Mouse (Mus musculus) liver, embryonic 15.5 days (tissue): ENCODE measurements around the gene Myo16. TPM values are rescaled to one million over a fixed set of nuclear protein-coding genes. Genes with fewer than 3 reads are reported as not detected.

Source experiments
- ATAC-seq: fragments of 200-750 bp; cut with Nextera tagmentation; 2 replicates; pipeline ENCODE4 v1.8.0; 2017; ENCODE audit warnings: moderate number of reproducible peaks, mild to moderate bottlenecking, moderate library complexity; ENCODE audit not compliant: insufficient read depth
- H3K27ac ChIP-seq: fragments of 300-500 bp; sonication (generic); replicated peaks from 2 replicates; pipeline ENCODE4 v1.5.1; 2015; ENCODE audit warnings: mild to moderate bottlenecking, inconsistent platforms
- H3K27me3 ChIP-seq: fragments of 300-500 bp; sonication (generic); 2 replicates; pipeline ENCODE4 v1.6.1; 2015; ENCODE audit warnings: mild to moderate bottlenecking, inconsistent platforms
- H3K36me3 ChIP-seq: fragments of 300-500 bp; sonication (generic); replicated peaks from 2 replicates; pipeline ENCODE4 v1.6.1; 2015; ENCODE audit warnings: moderate library complexity, mild to moderate bottlenecking, inconsistent platforms
- H3K4me1 ChIP-seq: fragments of 300-500 bp; sonication (generic); replicated peaks from 2 replicates; pipeline ENCODE4 v1.6.1; 2015; ENCODE audit warnings: inconsistent platforms
- H3K4me2 ChIP-seq: fragments of 300-500 bp; sonication (generic); 2 replicates; pipeline ENCODE4 v1.6.1; 2015; ENCODE audit warnings: moderate library complexity, mild to moderate bottlenecking, inconsistent platforms
- H3K4me3 ChIP-seq: fragments of 300-500 bp; sonication (generic); replicated peaks from 2 replicates; pipeline ENCODE4 v1.5.1; 2015; ENCODE audit warnings: mild to moderate bottlenecking, inconsistent platforms
- H3K9ac ChIP-seq: fragments of 300-500 bp; sonication (generic); 2 replicates; pipeline ENCODE4 v1.6.1; 2015; ENCODE audit warnings: moderate library complexity, mild to moderate bottlenecking, inconsistent platforms
- H3K9me3 ChIP-seq: fragments of 300-500 bp; sonication (generic); replicated peaks from 2 replicates; pipeline ENCODE4 v1.6.1; 2016; ENCODE audit warnings: inconsistent platforms
- WGBS: fragments of 180-500 bp; shearing (Covaris S2); methylation state at CpG from one replicate; pipeline ENCODE4 v1.1.7; 2015; ENCODE audit warnings: mixed read lengths; ENCODE audit not compliant: insufficient replicate concordance; 5-methylcytosine and 5-hydroxymethylcytosine counted together
- polyA plus RNA-seq: library from polyadenylated mRNA; unstranded; fragments of >200 nt; fragmentation: Nextera tagmentation; extraction: Ambion mirVana; gene quantifications from 2 replicates; pipeline ENCODE4 v1.2.1, GENCODE M21; 2015

Gene Myo16
- polyA plus RNA-seq, 1 experiment from 2014 or later: 0.03 TPM

DNA sequence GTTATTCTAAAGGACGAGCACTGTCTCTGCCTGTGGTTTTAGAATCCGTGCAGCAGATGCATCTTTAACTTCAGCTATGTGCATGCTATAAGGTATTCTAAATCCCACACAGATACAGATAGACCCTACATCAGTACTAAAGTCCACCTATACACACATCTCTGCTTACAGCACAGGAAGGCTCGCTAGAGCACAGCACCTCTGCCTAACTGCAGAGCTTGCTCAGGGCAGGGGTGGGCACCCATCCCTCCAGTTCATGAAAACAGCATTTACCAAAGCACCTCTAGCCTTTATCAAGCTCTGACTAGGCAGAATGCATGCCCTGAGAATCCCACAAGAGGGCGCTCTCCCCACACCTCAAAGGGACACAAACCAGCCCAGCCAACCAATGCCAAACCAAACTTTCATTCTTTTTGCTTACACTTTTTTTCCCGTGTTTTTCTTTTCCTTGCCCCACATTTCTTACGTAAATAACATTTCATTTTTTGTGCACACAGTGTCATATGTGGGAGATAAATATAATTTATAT lies 261.0 kb downstream of the Myo16 start:
- Histone ChIP-seq H3K36me3 (no peaks in the 10 kb centered on the region), H3K27me3 (no peaks in the 10 kb centered on the region), H3K4me2 (no peak overlapping the region), H3K27ac (no peak overlapping the region), H3K9ac (no peak overlapping the region), H3K4me1 (no peaks in the 10 kb centered on the region), H3K9me3 (no peaks in the 10 kb centered on the region), H3K4me3 (no peak overlapping the region)
- ATAC-seq: no peak
- 14% methylated on average over 6 of the region's 6 CpGs for WGBS

GRCm38 (mm10) chr8:10415288-10415687 lies 261.6 kb downstream of the Myo16 start:
- no peaks in the 10 kb centered on the region for H3K36me3 ChIP-seq
- 23% methylated on average over 7 of the region's 7 CpGs for WGBS
- ATAC-seq: no peak

DNA sequence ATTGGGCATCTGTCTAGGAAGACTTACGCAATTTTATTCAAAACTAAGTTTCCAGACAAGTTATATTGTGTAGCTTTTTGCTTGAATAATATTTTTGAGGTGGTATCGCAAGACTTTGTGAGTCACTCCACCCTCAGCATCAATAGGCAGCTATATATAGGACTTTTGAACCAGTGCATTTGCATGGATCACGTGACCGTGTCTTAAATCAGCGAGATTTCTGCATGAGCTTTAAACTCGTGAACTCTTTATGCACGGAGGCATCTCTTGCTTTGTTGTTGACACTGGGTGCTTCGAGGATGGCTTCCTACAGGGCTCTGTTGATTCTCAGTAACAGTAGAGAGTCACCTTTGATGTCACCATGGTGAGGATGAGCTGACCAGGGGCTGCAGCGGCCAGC lies 262.2 kb downstream of the Myo16 start:
- H3K4me1 ChIP-seq: no peaks in the 10 kb centered on the region
- H3K36me3 ChIP-seq: no peaks in the 10 kb centered on the region
- no peaks in the 10 kb centered on the region for H3K9me3 ChIP-seq
- H3K27me3 ChIP-seq: no peaks in the 10 kb centered on the region
- H3K4me3 ChIP-seq: no peak overlapping the region
- no peak overlapping the region for H3K27ac ChIP-seq
- H3K4me2 ChIP-seq: no peak overlapping the region
- ATAC-seq: no peak
- H3K9ac ChIP-seq: no peak overlapping the region
- 62% methylated on average over 9 of the region's 9 CpGs for WGBS

More at GRCm38 (mm10) chr8:10415288-10415687, 261.6 kb downstream of the Myo16 start:
- Histone ChIP-seq H3K4me1 (no peaks in the 10 kb centered on the region), H3K4me3 (no peak overlapping the region), H3K27ac (no peak overlapping the region), H3K9me3 (no peaks in the 10 kb centered on the region), H3K27me3 (no peaks in the 10 kb centered on the region), H3K4me2 (no peak overlapping the region), H3K9ac (no peak overlapping the region)

DNA sequence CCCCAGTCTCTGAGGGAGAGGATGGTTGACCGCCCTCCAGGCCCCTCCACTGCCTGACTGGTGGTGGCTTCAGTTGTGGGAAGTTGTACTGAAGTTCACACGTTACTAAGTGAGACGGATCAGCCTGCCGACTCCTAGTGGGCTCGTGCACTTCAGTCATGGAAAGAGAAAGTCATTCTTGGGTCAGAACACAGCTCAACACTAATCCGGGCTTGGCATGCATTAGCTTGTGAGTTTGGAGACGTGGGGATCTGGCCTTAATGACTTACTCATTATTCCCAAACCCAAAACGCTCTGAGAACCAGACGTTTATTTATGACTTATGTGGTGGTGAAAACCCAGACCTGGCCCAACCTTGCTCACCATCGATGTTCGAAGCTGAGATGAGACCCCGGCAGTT lies 263.1 kb downstream of the Myo16 start:
- no peak for ATAC-seq
- Histone ChIP-seq H3K4me1 (no peaks in the 10 kb centered on the region), H3K27ac (no peak overlapping the region), H3K4me2 (no peak overlapping the region), H3K4me3 (no peak overlapping the region), H3K9ac (no peak overlapping the region), H3K27me3 (no peaks in the 10 kb centered on the region), H3K36me3 (no peaks in the 10 kb centered on the region), H3K9me3 (no peaks in the 10 kb centered on the region)
- 63% methylated on average over 12 of the region's 12 CpGs for WGBS

- H3K9me3 ChIP-seq: no peaks in the 10 kb centered on the region
- H3K4me3 ChIP-seq: no peak overlapping the region
- 66% methylated on average over 6 of the region's 6 CpGs for WGBS
- no peak for ATAC-seq
- no peak overlapping the region for H3K4me2 ChIP-seq
- no peak overlapping the region for H3K27ac ChIP-seq
- no peaks in the 10 kb centered on the region for H3K4me1 ChIP-seq
- no peak overlapping the region for H3K9ac ChIP-seq
- no peaks in the 10 kb centered on the region for H3K27me3 ChIP-seq
- no peaks in the 10 kb centered on the region for H3K36me3 ChIP-seq
Measured at GRCm38 (mm10) chr8:10417281-10417680, 263.6 kb downstream of the Myo16 start.

DNA sequence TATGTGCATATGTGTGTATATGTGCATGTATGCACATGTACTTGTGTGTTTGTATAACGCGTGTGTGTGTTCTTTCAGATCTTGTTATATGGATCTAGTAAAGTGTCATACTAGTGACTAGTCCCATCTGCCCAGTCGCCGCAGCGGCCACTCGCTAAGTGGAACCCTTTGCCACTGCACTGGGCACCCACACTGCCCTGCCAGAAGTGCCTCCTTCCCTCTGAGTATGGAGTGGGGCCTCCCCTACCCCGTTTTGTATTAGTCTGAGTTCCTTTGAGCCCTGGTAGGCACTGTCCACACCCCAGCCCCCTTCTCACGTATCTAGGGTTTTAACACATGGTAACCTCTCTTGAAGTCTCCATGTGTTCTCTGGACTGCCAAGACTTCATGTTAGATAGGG lies 264.3 kb downstream of the Myo16 start:
- H3K9me3 ChIP-seq: no peaks in the 10 kb centered on the region
- H3K27ac ChIP-seq: no peak overlapping the region
- H3K36me3 ChIP-seq: no peaks in the 10 kb centered on the region
- no peak for ATAC-seq
- no peak overlapping the region for H3K4me2 ChIP-seq
- no peaks in the 10 kb centered on the region for H3K4me1 ChIP-seq
- 76% methylated on average over 8 of the region's 8 CpGs for WGBS
- H3K27me3 ChIP-seq: no peaks in the 10 kb centered on the region
- H3K4me3 ChIP-seq: no peak overlapping the region
- no peak overlapping the region for H3K9ac ChIP-seq

GRCm38 (mm10) chr8:10418971-10419370 lies 265.3 kb downstream of the Myo16 start:
- Histone ChIP-seq H3K4me3 (no peak overlapping the region), H3K27ac (no peak overlapping the region), H3K9me3 (no peaks in the 10 kb centered on the region), H3K36me3 (no peaks in the 10 kb centered on the region), H3K27me3 (no peaks in the 10 kb centered on the region), H3K4me2 (no peak overlapping the region), H3K9ac (no peak overlapping the region), H3K4me1 (no peaks in the 10 kb centered on the region)
- no peak for ATAC-seq
- WGBS: 54% methylated on average over 7 of the region's 7 CpGs

- Histone ChIP-seq H3K9me3 (no peaks in the 10 kb centered on the region), H3K27ac (no peak overlapping the region), H3K4me1 (no peaks in the 10 kb centered on the region), H3K9ac (no peak overlapping the region), H3K36me3 (no peaks in the 10 kb centered on the region), H3K27me3 (no peaks in the 10 kb centered on the region), H3K4me3 (no peak overlapping the region), H3K4me2 (no peak overlapping the region)
- no peak for ATAC-seq
- WGBS: 65% methylated on average over 4 of the region's 4 CpGs
Measured at GRCm38 (mm10) chr8:10419726-10420125, 266.0 kb downstream of the Myo16 start.

DNA sequence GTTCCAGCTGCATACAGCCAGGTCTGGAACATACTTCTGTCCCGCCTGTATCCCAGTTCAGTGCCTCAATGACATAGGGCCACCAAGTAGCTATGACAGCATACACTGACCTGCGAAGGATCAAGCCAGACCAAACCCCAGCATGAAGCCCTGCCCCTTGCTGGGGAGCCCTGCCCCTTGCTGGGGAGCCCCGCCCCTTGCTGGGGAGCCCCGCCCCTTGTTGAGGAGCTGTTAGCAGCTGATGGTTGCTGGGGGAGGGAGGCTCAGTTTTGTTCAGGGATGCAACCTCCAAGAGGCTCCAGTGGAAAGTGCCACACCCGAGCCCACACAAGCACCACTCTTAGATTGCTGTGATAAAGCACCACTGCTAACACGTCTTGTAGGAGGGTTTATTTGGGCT lies 266.8 kb downstream of the Myo16 start:
- Histone ChIP-seq H3K9ac (no peak overlapping the region), H3K4me3 (no peak overlapping the region), H3K4me2 (no peak overlapping the region), H3K9me3 (no peaks in the 10 kb centered on the region), H3K4me1 (no peaks in the 10 kb centered on the region), H3K27ac (no peak overlapping the region), H3K36me3 (no peaks in the 10 kb centered on the region), H3K27me3 (no peaks in the 10 kb centered on the region)
- WGBS: 48% methylated on average over 6 of the region's 6 CpGs
- no peak for ATAC-seq

DNA sequence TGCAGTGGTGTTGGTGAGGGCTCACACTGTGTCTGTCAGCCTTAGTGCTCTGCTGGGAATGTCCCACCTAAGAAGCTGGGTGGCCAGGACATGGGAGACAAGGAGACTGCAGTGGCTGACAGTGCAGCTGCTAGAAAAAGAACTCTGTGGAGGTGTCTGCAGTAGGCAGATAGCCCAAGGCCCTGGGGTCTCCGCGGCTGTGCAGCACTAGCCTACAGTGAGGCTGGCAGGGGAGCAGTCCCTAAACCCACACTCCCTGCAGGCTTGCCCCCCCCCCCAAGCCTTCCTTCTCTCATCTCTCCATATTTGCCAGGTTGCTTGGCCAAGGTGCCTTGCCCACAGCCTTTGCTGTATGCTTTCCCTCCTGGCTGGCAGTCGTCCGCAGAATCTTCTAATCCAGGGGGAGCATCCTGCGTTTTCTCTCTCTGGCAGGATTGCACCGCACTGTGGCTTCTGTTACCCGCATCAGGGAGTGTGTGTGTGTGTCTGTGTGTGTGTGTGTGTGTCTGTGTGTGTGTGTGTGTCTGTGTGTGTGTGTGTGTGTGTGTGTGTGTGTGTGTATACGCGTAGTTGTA lies 267.9 kb downstream of the Myo16 start:
- H3K4me3 ChIP-seq: no peak overlapping the region
- H3K9ac ChIP-seq: no peak overlapping the region
- no peaks in the 10 kb centered on the region for H3K36me3 ChIP-seq
- H3K4me2 ChIP-seq: no peak overlapping the region
- ATAC-seq: no peak
- H3K27ac ChIP-seq: no peak overlapping the region
- H3K9me3 ChIP-seq: no peaks in the 10 kb centered on the region
- H3K4me1 ChIP-seq: no peaks in the 10 kb centered on the region
- H3K27me3 ChIP-seq: no peaks in the 10 kb centered on the region
- 80% methylated on average over 9 of the region's 9 CpGs for WGBS

DNA sequence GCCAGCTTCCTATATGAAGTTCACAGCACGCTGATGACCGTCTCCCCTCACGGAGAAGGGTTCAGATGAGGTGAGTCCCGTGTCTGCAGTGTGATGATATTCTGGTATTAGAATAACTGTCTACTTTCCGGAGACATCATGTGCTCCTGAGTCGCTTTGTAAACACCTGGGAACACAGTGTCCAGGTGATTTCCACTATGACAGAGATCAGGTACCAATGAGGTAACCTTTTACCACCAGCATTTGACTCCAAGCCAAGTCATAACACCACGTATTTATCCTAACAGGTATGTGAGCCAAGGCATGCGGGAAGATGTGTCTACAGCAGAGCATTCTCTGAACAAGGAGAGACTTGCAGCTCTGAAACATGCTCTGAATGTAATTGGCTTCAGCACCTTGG lies 281.8 kb downstream of the Myo16 start:
- Histone ChIP-seq H3K4me1 (no peaks in the 10 kb centered on the region), H3K27me3 (no peaks in the 10 kb centered on the region), H3K9me3 (no peaks in the 10 kb centered on the region), H3K9ac (no peak overlapping the region), H3K4me2 (no peak overlapping the region), H3K36me3 (no peaks in the 10 kb centered on the region), H3K27ac (no peak overlapping the region), H3K4me3 (no peak overlapping the region)
- ATAC-seq: no peak
- WGBS: 63% methylated on average over 8 of the region's 8 CpGs

GRCm38 (mm10) chr8:10438772-10439171 lies 285.1 kb downstream of the Myo16 start:
- Histone ChIP-seq H3K4me3 (no peak overlapping the region), H3K27ac (no peak overlapping the region), H3K9ac (no peak overlapping the region), H3K36me3 (no peaks in the 10 kb centered on the region), H3K4me1 (no peaks in the 10 kb centered on the region), H3K4me2 (no peak overlapping the region), H3K9me3 (no peaks in the 10 kb centered on the region), H3K27me3 (no peaks in the 10 kb centered on the region)
- 15% methylated on average over 11 of the region's 11 CpGs for WGBS
- no peak for ATAC-seq
